Mouse (Mus musculus) brain, embryonic 14.5 days (tissue): ENCODE results near the gene Olfr1381. TPM values are rescaled to one million over a fixed set of nuclear protein-coding genes. Genes with fewer than 3 reads are reported as not detected.
"Not testable (repeated sequence)": the region's sequence is repeated elsewhere in the genome, so short reads cannot be mapped to it uniquely, and the experiment has no call there.

Experiments used
- DNase-seq: peaks from one replicate; pipeline ENCODE4 v3.0.0-alpha.2; 2011; ENCODE audit warnings: low read depth
- CTCF ChIP-seq: fragments of 200-500 bp; IDR thresholded peaks from 2 replicates; pipeline ENCODE4 v1.5.1; 2012; ENCODE audit warnings: inconsistent platforms, mild to moderate bottlenecking, moderate library complexity, borderline replicate concordance; ENCODE audit not compliant: insufficient read depth, insufficient read length; ENCODE audit errors: extremely low read depth
- POLR2A ChIP-seq: fragments of 200-500 bp; IDR thresholded peaks from 2 replicates; pipeline ENCODE4 v1.6.1; 2012; ENCODE audit warnings: mild to moderate bottlenecking, inconsistent platforms, borderline replicate concordance; ENCODE audit not compliant: poor library complexity, insufficient read depth, insufficient read length, severe bottlenecking; ENCODE audit errors: extremely low read depth
- polyA plus RNA-seq: library from polyadenylated mRNA; depleted of rRNA; stranded (reverse); fragments of >200 nt; gene quantifications from 2 replicates; pipeline ENCODE4 v1.2.3, GENCODE M21; 2012; rRNA removed

The Olfr1381 gene
- polyA plus RNA-seq, result not detected in 2 replicates

DNA sequence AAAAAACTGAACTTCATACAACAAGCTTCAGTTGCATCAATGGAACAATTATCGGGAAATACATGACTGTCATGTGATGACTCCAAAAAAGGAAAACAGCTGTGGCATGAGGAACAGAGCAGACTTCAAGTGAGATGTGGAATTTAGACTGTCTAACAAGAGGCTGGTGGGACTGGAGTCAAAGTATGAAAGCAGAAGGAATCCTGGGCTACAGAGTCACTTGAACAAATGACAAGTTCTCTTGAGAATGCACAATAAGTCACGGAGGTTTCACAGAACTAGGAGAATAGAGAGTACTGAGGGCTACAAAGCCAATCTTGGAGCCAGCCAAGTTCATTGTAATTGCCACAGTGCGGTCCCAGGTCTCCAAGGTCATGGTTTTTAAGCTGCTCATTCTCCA, at the start of gene Olfr1381:
Gene Olfr1381, plus strand, starts transcription at position 301 of the 400 bp plus-strand sequence.
- peak; percentile 0 for DNase-seq

DNA sequence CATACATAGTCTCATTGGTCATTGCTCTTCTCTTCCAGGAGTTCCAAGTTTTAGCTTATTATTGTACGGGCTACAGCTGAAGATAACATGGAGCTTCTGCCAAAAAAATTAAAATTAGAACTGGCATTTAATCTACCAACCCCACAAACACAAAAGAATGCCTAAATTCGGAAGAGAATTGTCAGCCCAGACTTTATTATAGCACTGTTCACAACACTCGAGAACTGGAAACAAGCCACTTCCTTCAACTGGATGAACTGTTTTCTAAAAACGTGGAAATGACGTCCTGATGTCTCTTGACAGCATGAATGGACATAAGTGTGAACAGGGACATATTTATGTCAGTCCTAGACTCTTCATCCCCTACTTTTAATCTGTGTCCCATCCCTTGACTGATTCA, 25.2 kb upstream of the Olfr1381 start:
- DNase-seq, result no peak
- TF ChIP-seq POLR2A (no peak), CTCF (no peak)

DNA sequence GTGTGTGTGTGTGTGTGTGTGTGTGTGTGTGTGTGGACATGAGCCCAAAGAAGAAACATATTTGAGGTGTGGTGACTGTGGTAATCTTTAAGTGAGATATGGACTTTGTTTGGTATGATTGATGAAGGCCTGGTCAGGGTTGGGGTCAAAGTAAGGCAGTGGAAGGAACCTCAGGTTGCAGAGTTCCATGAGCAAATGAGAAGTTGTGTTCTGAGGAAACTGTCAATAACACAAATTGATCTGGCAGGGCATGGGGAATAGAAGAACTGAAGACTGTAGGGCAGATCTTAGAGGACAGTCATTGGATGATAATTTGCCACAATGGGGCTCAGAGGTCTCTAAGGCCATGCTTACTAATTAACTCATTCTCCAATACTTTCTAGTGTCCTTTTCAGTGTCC, 23.9 kb upstream of the Olfr1381 start, which contains the start of gene Olfr1383:
Gene Olfr1383, plus strand, starts transcription at position 301 of the 400 bp plus-strand sequence.
- DNase-seq, result no peak
- TF ChIP-seq CTCF (no peak), POLR2A (no peak)

DNA sequence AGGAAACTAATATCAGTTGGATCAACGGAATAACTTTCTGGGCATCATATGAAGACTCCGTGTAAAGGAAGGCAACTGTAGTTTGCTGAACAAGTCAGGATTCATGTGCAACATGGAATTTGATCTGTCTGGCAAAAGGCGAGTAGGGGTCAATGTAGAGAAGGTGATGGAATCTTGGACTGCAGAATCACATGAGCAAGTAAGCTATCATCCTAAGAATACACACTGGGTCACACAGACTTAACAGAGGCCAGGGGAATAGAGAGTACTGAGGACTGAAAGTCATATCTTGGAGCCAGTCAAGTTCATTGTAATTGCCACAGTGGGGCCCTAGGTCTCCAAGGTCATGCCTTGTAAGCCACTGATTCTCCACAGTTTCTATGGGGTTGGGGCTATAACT, 15.3 kb upstream of the Olfr1381 start, which contains the start of gene Olfr1382:
Gene Olfr1382, plus strand, starts transcription at position 301 of the 400 bp plus-strand sequence.
- DNase-seq, result no peak
- TF ChIP-seq CTCF (no peak), POLR2A (no peak)

DNA sequence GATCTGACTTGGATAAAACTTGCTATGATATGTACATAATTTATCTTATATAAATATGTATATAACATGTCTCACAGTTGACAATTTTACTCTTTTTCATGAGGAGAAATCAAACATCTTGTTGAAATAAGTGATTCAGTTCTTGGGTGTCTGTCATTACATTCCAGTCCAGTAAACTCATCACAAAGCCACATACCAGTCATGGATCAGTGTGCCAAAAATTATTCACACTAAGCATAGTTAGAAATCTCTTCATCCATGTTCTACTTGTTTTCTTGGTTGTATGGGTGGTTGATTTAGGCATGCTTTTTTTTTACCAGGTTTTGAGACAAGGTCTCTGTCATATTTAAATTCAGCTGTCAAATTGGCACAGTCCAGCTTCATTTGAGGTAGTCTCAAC, 10.5 kb upstream of the Olfr1381 start:
- no peak for DNase-seq
- no peak for TF ChIP-seq POLR2A
- TF ChIP-seq CTCF, result no peak

DNA sequence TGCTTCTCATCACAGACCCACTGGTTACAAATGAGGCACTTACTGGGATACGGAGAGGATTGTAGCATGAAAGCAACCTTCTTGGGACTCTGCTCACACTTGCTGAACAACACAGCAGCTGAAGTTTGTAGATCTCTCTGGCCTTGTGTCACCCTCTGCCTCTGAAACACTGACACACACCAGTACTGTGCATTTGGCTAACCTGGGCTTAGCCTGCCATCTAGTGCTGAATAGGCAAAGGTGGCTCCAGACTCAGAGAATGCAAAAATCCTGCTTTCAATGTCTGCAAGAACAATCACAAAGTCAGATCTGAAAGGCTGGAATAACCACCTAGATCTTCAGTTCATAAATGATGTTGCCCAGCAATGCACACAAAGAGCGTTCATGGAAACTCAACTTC, 6.6 kb upstream of the Olfr1381 start:
- peak; percentile 18 for DNase-seq
- TF ChIP-seq CTCF, result peak; percentile 25; the same call in 1 of the 2 replicates

DNA sequence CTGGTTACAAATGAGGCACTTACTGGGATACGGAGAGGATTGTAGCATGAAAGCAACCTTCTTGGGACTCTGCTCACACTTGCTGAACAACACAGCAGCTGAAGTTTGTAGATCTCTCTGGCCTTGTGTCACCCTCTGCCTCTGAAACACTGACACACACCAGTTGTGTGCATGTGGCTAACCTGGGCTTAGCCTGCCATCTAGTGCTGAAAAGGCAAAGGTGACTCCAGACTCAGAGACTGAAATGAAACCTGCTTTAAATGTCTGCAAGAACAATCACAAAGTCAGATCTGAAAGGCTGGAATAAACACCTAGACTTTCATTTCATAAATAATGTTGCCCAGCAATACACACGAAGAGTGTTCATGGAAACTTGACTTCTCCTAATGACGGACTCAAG, 10.8 kb downstream of the Olfr1381 start:
- peak; percentile 7 for DNase-seq
- TF ChIP-seq CTCF, result peak; percentile 29; the same call in 1 of the 2 replicates

DNA sequence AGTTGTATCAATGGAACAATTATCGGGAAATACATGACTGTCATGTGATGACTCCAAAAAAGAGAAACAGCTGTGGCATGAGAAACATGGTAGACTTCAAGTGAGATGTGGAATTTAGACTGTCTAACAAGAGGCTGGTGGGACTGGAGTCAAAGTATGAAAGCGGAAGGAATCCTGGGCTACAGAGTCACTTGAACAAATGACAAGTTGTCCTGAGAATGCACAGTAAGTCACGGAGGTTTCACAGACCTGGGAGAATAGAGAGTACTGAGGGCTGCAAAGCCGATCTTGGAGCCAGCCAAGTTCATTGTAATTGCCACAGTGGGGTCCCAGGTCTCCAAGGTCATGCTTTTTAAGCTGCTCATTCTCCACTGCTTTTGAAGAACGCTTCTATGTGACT, 13.3 kb downstream of the Olfr1381 start, which contains the start of gene Olfr1380:
Gene Olfr1380, plus strand, starts transcription at position 301 of the 400 bp plus-strand sequence.
- not testable (repeated sequence) for DNase-seq

DNA sequence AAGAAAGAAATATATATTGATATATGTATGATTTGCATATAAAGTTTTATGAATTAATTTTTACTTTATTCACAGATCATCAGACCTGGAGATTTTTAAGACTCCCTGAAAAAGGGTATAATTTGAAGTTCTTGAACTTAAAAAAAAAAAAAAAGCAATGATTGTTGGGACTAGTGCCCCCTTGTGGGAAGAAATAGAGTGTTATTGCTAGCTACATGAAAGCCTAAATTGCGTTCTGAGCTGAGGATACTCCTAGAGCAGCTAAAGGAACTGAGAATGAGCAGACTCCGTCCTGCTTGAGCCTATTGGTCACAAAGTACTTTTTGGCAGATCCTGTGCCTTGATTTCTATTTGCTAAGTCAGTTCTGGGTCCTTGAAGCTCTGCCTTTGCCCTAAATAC, 31.8 kb downstream of the Olfr1381 start:
- DNase-seq, result peak; percentile 6

DNA sequence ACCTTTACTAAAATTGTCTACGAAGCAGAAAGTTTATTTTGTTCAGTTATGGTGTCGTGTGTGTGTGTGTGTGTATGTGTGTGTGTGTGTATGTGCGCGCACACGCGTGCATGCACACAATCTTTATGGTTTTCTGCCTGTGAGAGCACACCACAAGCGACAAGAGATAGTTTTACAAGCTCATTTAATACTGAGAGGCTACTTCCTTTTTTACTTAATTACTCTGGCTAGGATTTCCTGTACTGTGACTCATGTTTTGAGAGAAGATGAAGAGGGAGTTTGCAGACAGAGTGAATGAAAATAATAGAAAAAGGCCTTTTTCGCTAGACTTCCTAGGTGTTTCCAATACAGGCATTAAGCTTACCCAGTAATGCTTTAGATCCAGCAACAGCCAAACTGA, 37.2 kb downstream of the Olfr1381 start:
- not testable (repeated sequence) for DNase-seq

DNA sequence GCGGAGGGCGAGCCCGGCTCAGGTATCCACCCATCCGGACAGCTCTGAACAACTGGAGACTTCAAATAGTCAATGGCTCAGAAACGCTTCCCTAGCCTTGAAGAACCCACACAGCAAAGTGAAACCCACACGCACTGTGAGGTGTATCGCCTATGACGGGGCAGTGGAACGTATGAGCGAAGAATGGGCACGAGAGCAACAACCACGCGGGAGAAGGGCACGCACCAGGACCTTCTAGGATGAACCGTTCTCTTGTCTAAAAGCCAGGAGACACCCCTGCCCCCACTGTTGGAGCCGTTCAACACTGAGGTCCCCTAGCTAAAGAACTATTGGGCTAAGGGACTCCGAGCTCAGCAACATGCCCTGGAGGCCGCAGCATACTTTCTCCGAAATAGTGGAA, 47.0 kb downstream of the Olfr1381 start:
- no peak for DNase-seq

DNA sequence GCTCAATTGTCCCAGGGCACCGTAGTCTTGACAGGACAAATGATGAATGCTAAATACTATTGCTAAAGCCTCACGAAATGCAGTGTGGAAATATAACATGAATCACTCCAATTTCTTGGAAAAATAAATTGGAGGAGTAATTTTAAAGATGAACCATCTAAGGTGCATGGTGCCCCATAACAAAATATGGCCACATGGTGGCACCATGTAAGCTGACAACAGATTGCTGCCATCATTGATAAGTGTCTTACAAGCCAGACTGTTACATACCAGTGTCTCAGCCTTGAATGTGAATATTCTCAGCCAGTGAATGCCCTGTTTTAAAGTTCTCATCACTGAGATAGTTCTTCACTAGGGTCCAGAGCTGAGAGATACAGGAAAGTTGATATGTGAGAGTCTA, 53.9 kb downstream of the Olfr1381 start:
- not testable (repeated sequence) for DNase-seq

More for the DNA sequence above, 47.0 kb downstream of the Olfr1381 start:
- TF ChIP-seq CTCF (no peak), POLR2A (no peak)

Other genes starting within 250 kb of the Olfr1381 start
- gene Olfr10, start 238.7 kb upstream of the Olfr1381 start, polyA plus RNA-seq, result not detected in 2 replicates
- not detected in 2 replicates for gene Olfr1391, start 220.7 kb upstream of the Olfr1381 start, polyA plus RNA-seq
- gene Olfr1390, start 208.3 kb upstream of the Olfr1381 start, polyA plus RNA-seq, result not detected in 2 replicates
- not detected in 2 replicates for gene Olfr1389, start 120.4 kb upstream of the Olfr1381 start, polyA plus RNA-seq
- gene Olfr1388, start 106.8 kb upstream of the Olfr1381 start, polyA plus RNA-seq, result 0.16 and 0.25 TPM in 2 replicates
- gene Olfr1387, start 88.1 kb upstream of the Olfr1381 start, polyA plus RNA-seq, result not detected in 2 replicates
- gene Olfr1386, start 78.4 kb upstream of the Olfr1381 start, polyA plus RNA-seq, result not detected in 2 replicates
- gene Olfr1385, start 54.4 kb upstream of the Olfr1381 start, polyA plus RNA-seq, result not detected in 2 replicates
- gene Olfr1384, start 36.7 kb upstream of the Olfr1381 start, polyA plus RNA-seq, result not detected in 2 replicates
- not detected in 2 replicates for gene Olfr1383, start 23.8 kb upstream of the Olfr1381 start, polyA plus RNA-seq
- gene Olfr1382, start 15.2 kb upstream of the Olfr1381 start, polyA plus RNA-seq, result not detected in 2 replicates
- gene Olfr1380, start 13.4 kb downstream of the Olfr1381 start, polyA plus RNA-seq, result not detected in 2 replicates
- gene Flt4, start 65.8 kb downstream of the Olfr1381 start, polyA plus RNA-seq, result 2.3 and 3.7 TPM in 2 replicates
- gene Scgb3a1, start 120.2 kb downstream of the Olfr1381 start, polyA plus RNA-seq, result not detected in 2 replicates
- gene Cnot6, start 169.3 kb downstream of the Olfr1381 start, polyA plus RNA-seq, result 72.9 and 74.3 TPM in 2 replicates